ENCODE assay signal across 8 mouse cellular contexts in the genomic region with DNA sequence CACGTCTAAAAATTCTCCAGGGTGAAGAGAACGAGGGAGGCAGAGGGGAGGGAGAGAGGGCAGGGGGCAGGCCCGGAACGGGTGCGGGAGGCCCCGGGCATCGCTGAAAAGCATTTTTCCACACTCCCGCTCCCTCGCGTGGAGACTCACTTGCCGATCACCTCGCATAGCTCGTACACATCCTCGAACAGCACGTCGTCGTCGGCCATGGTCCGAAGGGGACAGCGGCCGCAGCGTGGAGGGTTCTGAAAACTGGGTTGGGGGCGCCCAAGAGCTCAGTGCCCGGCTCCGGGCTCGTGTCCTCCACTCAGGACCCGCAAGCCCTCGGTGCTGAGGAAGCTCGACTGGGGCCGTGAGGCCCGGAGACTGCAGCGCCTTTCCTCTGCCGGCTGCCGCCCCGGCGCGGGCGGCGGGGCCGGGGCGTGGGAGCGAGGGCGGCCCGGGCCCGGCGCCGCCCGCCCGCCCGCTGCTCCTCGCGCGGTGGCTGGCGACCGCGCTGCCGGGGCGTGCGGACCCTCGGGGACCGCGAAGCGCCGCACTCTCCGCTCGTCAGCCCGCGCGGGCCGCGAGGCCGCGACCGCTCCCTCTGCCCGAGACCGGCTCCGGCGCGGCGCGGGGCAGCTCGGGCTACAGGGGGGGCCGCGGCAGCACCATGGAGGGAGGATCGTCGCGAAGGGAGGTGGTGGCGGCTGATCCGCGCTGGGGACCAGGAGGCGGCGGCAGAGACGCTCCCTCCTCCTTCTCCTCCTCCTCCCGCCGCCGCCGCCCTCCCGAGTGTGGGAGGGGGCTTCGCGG. TPM values are rescaled to one million over a fixed set of nuclear protein-coding genes. Genes with fewer than 3 reads are reported as not detected.
A peak's percentile ranks its signal among the peaks of the same experiment; 100 is the strongest.
DNase-seq lines count a peak whose midpoint lies in the region; ATAC-seq and TF ChIP-seq lines count a peak whose summit lies in the region.

No protein-coding gene starts in this region.

- peak; percentile 33 for ATAC-seq in monocyte, adult 5-6 weeks (replicated peaks; ENCODE audit: insufficient number of reproducible peaks, low FRiP score, low TSS enrichment, poor library complexity, severe bottlenecking)

- 43% methylated on average over 100 of the region's 100 CpGs for WGBS in spleen, adult 2 months

- H3K4me3 ChIP-seq in spleen, adult 2 months (ENCODE audit: extremely low read depth, insufficient read depth, insufficient read length), result peak overlapping the region; percentile 75
- peak overlapping the region; percentile 88 for H3K4me3 ChIP-seq in testis, adult 2 months (ENCODE audit: control insufficient read depth, low read depth, low read length)

- no peak for TF ChIP-seq CTCF in spleen, adult 2 months (IDR thresholded peaks at IDR 0.05; ENCODE audit: extremely low read depth, insufficient read depth, insufficient read length, insufficient replicate concordance)
- no peak for TF ChIP-seq CTCF in testis, adult 2 months (IDR thresholded peaks at IDR 0.05; ENCODE audit: control insufficient read depth, insufficient read depth, insufficient replicate concordance, low read depth, low read length)

- no peak for TF ChIP-seq POLR2A in spleen, adult 2 months (IDR thresholded peaks at IDR 0.05; ENCODE audit: low read depth, low read length)
- TF ChIP-seq POLR2A in testis, adult 2 months (IDR thresholded peaks at IDR 0.05; ENCODE audit: control insufficient read depth, low read depth, low read length), result no peak

- no peaks in the 10 kb centered on the region for H3K4me1 ChIP-seq in spleen, adult 2 months (ENCODE audit: control insufficient read depth, insufficient read depth, insufficient read length)
- no peaks in the 10 kb centered on the region for H3K4me1 ChIP-seq in testis, adult 2 months (ENCODE audit: control insufficient read depth, insufficient read depth, low read length)

- H3K27me3 ChIP-seq in spleen, adult 2 months (ENCODE audit: control insufficient read depth, insufficient read depth, low read length), result no peaks in the 10 kb centered on the region
- H3K27me3 ChIP-seq in testis, adult 2 months (ENCODE audit: control insufficient read depth, insufficient read depth, low read length), result no peaks in the 10 kb centered on the region

- DNase-seq in spleen, adult 2 months (ENCODE audit: low read depth in 1 of 2, low spot score in 2 of 2), result peak in 1 of 2 experiments; percentile 4
- no peak for DNase-seq in spleen, adult 12 weeks (ENCODE audit: low spot score)
- peak; percentile 56 for DNase-seq in embryo, embryonic 10.5 days (ENCODE audit: low spot score)
- DNase-seq in gastrocnemius, postnatal 36 days, result peak; percentile 9 to 20
- DNase-seq in kidney, adult 18-20 months, result peak; percentile 29
- DNase-seq in liver, result peak; percentile 35

- intact Hi-C loops in gastrocnemius, postnatal 36 days (cut with DNase I), result loop anchor here (10.0 kb wide), 2 partner anchors 121 to 469 kb away; no protein-coding TSS in a partner anchor

- H3K27ac ChIP-seq in spleen, adult 2 months (ENCODE audit: insufficient read depth, low read length), result peak overlapping the region; percentile 54
- peak overlapping the region; percentile 85 for H3K27ac ChIP-seq in testis, adult 2 months (ENCODE audit: control insufficient read depth, insufficient read depth, low read depth, low read length)

- H3K36me3 ChIP-seq in spleen, adult 2 months (ENCODE audit: control insufficient read depth, insufficient read depth, low read length), result no peaks in the 10 kb centered on the region
- H3K36me3 ChIP-seq in testis, adult 2 months (ENCODE audit: control insufficient read depth, insufficient read depth, low read length), result no peaks in the 10 kb centered on the region

RNA-seq across cellular contexts. Expression of a gene that starts 5.1 kb away (rescaled TPM):
- polyA plus RNA-seq in spleen, adult 2 months (2012; rRNA removed), result 0.98 and 1.5 TPM in 2 replicates
- total RNA-seq in gastrocnemius, postnatal 36 days (2021), result 10 to 100 TPM; 10.0 to 10.7 TPM
- 24.5 to 34.4 TPM (median 28.4 TPM) in 3 replicates for total RNA-seq in monocyte, adult 5-6 weeks (2017)
- polyA plus RNA-seq in testis, adult 2 months (2012; rRNA removed), result 0.61 and 0.99 TPM in 2 replicates
